Mouse (Mus musculus): ENCODE measurements around the gene Hbb-bh1. TPM values are rescaled to one million over a fixed set of nuclear protein-coding genes. Genes with fewer than 3 reads are reported as not detected.

The Hbb-bh1 gene
- polyA plus RNA-seq (2012; ENCODE audit: insufficient read depth, low replicate concordance): not detected in 2 replicates

DNA sequence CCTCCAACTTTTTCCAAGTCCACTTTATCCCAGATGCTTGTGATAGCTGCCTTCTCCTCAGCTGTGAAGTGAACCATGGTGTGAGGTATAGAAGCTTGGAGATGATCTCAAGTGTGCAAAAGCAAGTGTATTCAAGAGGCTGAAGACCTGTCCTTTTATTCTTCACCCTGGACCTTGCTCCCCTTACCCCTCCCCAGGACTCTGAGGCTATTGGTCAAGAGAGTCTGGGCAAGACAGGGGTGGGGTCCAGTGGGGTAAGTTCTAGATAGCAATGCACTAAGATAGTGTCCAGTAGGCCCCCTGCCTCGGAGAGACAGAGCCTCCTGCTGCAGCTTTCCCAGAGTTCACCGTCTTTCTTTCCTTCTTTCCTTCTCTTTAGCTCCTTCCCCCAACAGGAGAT lies at the start of gene Hbb-bh1:
Hbb-bh1 (minus strand) TSS at position 131 of the 400 bp plus-strand sequence.
- Histone ChIP-seq H3K9me3 (no peaks in the 10 kb centered on the region), H3K4me3 (replicated peaks) (no peak within 1 kb of the TSS), H3K27me3 (replicated peaks) (no peaks in the 10 kb centered on the region), H3K36me3 (replicated peaks; ENCODE audit: low read length) (no peaks in the 10 kb centered on the region), H3K4me1 (peaks cover 18% of the 10 kb centered on the region)
- TF ChIP-seq GATA1 (IDR thresholded peaks at IDR 0.05; ENCODE audit: borderline replicate concordance, low read length): no peak
- TF ChIP-seq FLI1 (IDR thresholded peaks at IDR 0.05; ENCODE audit: low read length): no peak

DNA sequence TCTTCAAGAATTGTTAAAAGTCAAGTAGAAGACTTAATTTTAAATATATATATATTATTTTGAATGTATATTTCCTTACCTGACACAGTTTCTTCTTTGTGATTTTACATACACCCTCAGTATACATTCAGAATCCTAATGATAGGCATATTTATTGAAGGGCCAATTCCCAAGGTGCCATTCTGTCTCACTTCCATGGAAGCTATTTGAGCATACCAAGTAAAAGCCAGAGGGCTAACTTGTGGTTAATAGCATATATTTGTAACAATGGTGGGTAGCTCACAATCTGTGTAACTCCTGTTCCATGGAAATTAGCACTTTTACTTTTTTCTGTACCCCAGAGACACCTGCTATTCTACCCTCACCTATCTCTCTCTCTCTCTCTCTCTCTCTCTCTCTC lies 43.2 kb upstream of the Hbb-bh1 start, which contains the start of gene Olfr66:
Olfr66 (minus strand) TSS at position 101 of the 400 bp plus-strand sequence.
- Histone ChIP-seq H3K27me3 (replicated peaks) (no peaks in the 10 kb centered on the region), H3K4me1 (no peaks in the 10 kb centered on the region), H3K9me3 (no peaks in the 10 kb centered on the region), H3K4me3 (replicated peaks) (no peak within 1 kb of the TSS), H3K36me3 (replicated peaks; ENCODE audit: low read length) (no peaks in the 10 kb centered on the region)
- no peak for TF ChIP-seq GATA1 (IDR thresholded peaks at IDR 0.05; ENCODE audit: borderline replicate concordance, low read length)
- no peak for TF ChIP-seq FLI1 (IDR thresholded peaks at IDR 0.05; ENCODE audit: low read length)

- no peak for TF ChIP-seq GATA1 (IDR thresholded peaks at IDR 0.05; ENCODE audit: borderline replicate concordance, low read length)
- no peak for TF ChIP-seq FLI1 (IDR thresholded peaks at IDR 0.05; ENCODE audit: low read length)
- no peak overlapping the region for H3K4me3 ChIP-seq (replicated peaks)
- H3K36me3 ChIP-seq (replicated peaks; ENCODE audit: low read length): no peaks in the 10 kb centered on the region
- peaks cover 5% of the 10 kb centered on the region for H3K4me1 ChIP-seq
- H3K27me3 ChIP-seq (replicated peaks): no peaks in the 10 kb centered on the region
- H3K9me3 ChIP-seq: no peaks in the 10 kb centered on the region
These were observed 34.1 kb upstream of the Hbb-bh1 start for GRCm38 (mm10) chr7:103877093-103877492.

DNA sequence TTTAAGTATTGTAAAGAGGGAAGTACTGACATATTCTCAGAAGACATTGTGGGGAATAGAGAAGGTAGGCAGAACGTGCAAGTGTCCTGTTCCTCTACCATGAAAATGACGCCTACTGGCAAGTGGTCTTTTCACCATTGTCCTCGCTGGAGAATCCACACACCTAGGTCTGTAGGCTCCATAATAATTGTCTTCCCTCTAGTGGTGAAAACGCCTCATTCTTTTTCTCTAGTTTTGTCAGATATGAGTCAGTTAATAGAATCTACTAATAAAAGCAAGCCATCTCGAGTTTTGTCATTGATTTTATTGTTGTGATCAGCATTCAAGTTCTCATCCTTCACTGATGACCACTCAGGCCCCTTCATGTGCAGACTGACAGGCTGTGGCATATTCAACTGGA lies 31.5 kb upstream of the Hbb-bh1 start:
- peaks cover 26% of the 10 kb centered on the region for H3K4me1 ChIP-seq
- no peaks in the 10 kb centered on the region for H3K27me3 ChIP-seq (replicated peaks)
- H3K9me3 ChIP-seq: no peaks in the 10 kb centered on the region
- H3K36me3 ChIP-seq (replicated peaks; ENCODE audit: low read length): no peaks in the 10 kb centered on the region
- no peak for TF ChIP-seq FLI1 (IDR thresholded peaks at IDR 0.05; ENCODE audit: low read length)
- no peak for TF ChIP-seq GATA1 (IDR thresholded peaks at IDR 0.05; ENCODE audit: borderline replicate concordance, low read length)
- no peak overlapping the region for H3K4me3 ChIP-seq (replicated peaks)

- H3K36me3 ChIP-seq (replicated peaks; ENCODE audit: low read length): no peaks in the 10 kb centered on the region
- H3K4me1 ChIP-seq: peaks cover 32% of the 10 kb centered on the region
- H3K9me3 ChIP-seq: no peaks in the 10 kb centered on the region
- no peak for TF ChIP-seq GATA1 (IDR thresholded peaks at IDR 0.05; ENCODE audit: borderline replicate concordance, low read length)
- H3K27me3 ChIP-seq (replicated peaks): no peaks in the 10 kb centered on the region
- H3K4me3 ChIP-seq (replicated peaks): no peak overlapping the region
These were observed 30.1 kb upstream of the Hbb-bh1 start for GRCm38 (mm10) chr7:103873064-103873463.

DNA sequence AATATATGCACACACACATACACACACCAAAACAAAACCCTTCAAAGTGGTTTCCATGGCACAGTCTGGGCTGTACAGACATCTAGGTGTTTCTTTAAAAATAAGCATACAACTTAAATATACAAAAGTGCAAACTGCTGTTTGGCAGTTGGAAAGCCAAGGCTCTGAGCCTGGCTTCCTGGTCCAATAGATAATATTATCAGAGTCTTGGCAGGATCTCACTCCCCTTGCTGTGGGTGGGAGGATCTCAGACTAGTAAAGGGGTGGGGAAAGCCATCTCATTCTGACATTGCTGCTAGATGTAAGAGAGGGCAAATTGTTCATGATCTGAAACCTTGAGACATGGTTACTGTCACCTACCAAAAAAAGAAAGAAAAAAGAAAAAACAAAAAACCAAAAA lies 27.7 kb upstream of the Hbb-bh1 start:
- TF ChIP-seq GATA1 (IDR thresholded peaks at IDR 0.05; ENCODE audit: borderline replicate concordance, low read length): no peak
- TF ChIP-seq FLI1 (IDR thresholded peaks at IDR 0.05; ENCODE audit: low read length): no peak
- H3K27me3 ChIP-seq (replicated peaks): no peaks in the 10 kb centered on the region
- H3K9me3 ChIP-seq: no peaks in the 10 kb centered on the region
- H3K36me3 ChIP-seq (replicated peaks; ENCODE audit: low read length): no peaks in the 10 kb centered on the region
- peaks cover 43% of the 10 kb centered on the region for H3K4me1 ChIP-seq
- no peak overlapping the region for H3K4me3 ChIP-seq (replicated peaks)

DNA sequence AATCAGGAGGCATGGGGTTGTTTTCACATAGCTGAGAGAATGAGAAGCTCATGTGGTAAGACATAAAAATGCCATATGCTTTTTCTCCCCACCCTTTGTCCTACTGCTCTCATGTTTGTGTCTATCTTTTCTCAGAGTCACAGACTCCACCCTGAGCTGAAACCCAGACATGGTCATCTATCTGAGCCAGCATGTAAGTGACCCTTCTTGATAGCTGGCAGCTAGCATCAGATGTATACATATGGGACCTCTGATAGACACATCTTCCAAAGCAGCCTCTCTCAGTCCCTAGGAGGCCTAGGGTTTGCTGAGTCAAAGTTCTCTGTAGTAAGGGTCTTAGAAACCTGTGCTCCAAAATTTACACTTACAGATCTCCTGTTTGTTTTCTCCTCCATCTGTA lies 22.8 kb upstream of the Hbb-bh1 start:
- no peak overlapping the region for H3K4me3 ChIP-seq (replicated peaks)
- H3K9me3 ChIP-seq: no peaks in the 10 kb centered on the region
- H3K4me1 ChIP-seq: peaks cover 62% of the 10 kb centered on the region
- no peaks in the 10 kb centered on the region for H3K36me3 ChIP-seq (replicated peaks; ENCODE audit: low read length)
- no peak for TF ChIP-seq GATA1 (IDR thresholded peaks at IDR 0.05; ENCODE audit: borderline replicate concordance, low read length)
- no peak for TF ChIP-seq FLI1 (IDR thresholded peaks at IDR 0.05; ENCODE audit: low read length)
- H3K27me3 ChIP-seq (replicated peaks): no peaks in the 10 kb centered on the region

DNA sequence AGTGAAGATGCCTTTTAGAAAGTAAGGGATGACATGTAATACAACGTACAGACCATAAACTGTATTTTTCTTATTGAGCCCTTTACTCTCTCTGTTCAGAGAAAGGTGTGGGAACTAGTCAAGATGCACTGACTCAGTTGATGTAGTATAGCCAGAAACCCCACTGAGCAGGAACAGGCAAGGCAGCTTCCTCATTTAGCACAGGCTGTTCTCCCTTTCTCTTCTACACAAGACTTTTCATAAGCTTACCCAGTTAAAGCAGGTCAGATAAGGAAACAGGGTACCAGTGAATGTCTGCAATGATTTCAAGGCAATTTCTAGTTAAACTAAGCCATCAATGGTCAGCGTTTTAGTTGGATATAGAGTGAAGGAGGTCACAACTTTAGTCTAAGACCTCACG lies 18.6 kb upstream of the Hbb-bh1 start:
- no peaks in the 10 kb centered on the region for H3K27me3 ChIP-seq (replicated peaks)
- TF ChIP-seq GATA1 (IDR thresholded peaks at IDR 0.05; ENCODE audit: borderline replicate concordance, low read length) (no peak), FLI1 (IDR thresholded peaks at IDR 0.05; ENCODE audit: low read length) (no peak)
- H3K4me3 ChIP-seq (replicated peaks): no peak overlapping the region
- no peaks in the 10 kb centered on the region for H3K36me3 ChIP-seq (replicated peaks; ENCODE audit: low read length)
- no peaks in the 10 kb centered on the region for H3K9me3 ChIP-seq
- peaks cover 61% of the 10 kb centered on the region for H3K4me1 ChIP-seq

GRCm38 (mm10) chr7:103860855-103861254 lies 17.9 kb upstream of the Hbb-bh1 start:
- H3K4me1 ChIP-seq: peaks cover 58% of the 10 kb centered on the region
- H3K27me3 ChIP-seq (replicated peaks): no peaks in the 10 kb centered on the region
- no peaks in the 10 kb centered on the region for H3K9me3 ChIP-seq
- no peak overlapping the region for H3K4me3 ChIP-seq (replicated peaks)
- TF ChIP-seq GATA1 (IDR thresholded peaks at IDR 0.05; ENCODE audit: borderline replicate concordance, low read length) (no peak), FLI1 (IDR thresholded peaks at IDR 0.05; ENCODE audit: low read length) (no peak)
- H3K36me3 ChIP-seq (replicated peaks; ENCODE audit: low read length): no peaks in the 10 kb centered on the region

DNA sequence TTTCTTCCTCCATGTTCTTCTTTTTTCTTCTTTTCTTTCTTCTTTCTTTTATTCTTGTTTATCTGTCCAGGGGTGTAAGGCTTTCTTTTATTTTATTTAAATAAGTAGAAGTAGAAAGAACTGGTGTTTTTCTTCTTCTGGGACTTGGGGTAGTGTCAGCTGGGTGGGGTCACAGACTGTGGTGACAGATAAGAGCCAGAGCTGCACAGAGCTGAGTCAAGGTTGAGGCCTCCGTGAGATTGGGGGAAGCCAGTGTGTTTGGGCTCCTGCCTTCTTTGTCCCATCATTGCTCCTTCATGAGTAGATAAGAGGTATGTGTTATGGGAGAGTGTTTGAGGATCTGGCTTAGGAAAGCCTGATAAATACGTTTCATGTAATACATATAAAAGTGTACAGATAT lies 16.1 kb upstream of the Hbb-bh1 start:
- Histone ChIP-seq H3K4me3 (replicated peaks) (peak overlapping the region; percentile 73), H3K36me3 (replicated peaks; ENCODE audit: low read length) (no peaks in the 10 kb centered on the region), H3K4me1 (peaks cover 54% of the 10 kb centered on the region), H3K27me3 (replicated peaks) (no peaks in the 10 kb centered on the region), H3K9me3 (no peaks in the 10 kb centered on the region)
- TF ChIP-seq GATA1 (IDR thresholded peaks at IDR 0.05; ENCODE audit: borderline replicate concordance, low read length): no peak
- no peak for TF ChIP-seq FLI1 (IDR thresholded peaks at IDR 0.05; ENCODE audit: low read length)

DNA sequence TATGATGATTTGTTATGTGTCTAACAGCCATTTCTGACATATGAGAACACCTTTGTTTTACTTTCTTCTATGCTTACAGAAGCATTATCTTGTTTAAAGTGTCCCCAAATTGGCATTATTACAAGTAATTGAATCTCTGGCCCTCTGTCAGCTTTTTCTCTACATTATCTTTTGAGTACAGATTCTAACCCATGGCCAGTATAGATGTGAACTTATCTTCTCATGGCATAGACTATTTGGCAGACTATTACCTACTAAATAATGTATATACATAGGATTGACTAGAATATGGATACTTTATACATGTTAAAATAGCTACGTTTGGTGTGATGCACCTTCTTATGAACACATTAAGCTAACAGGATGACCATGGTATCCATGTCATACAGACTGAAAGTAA lies 11.7 kb upstream of the Hbb-bh1 start:
- no peaks in the 10 kb centered on the region for H3K9me3 ChIP-seq
- TF ChIP-seq GATA1 (IDR thresholded peaks at IDR 0.05; ENCODE audit: borderline replicate concordance, low read length) (no peak), FLI1 (IDR thresholded peaks at IDR 0.05; ENCODE audit: low read length) (no peak)
- no peaks in the 10 kb centered on the region for H3K27me3 ChIP-seq (replicated peaks)
- no peaks in the 10 kb centered on the region for H3K36me3 ChIP-seq (replicated peaks; ENCODE audit: low read length)
- H3K4me3 ChIP-seq (replicated peaks): no peak overlapping the region
- peaks cover 26% of the 10 kb centered on the region for H3K4me1 ChIP-seq

All from megakaryocyte, embryonic 14.5 days (primary cell).